Mouse (Mus musculus) liver, adult 2 months (tissue): ENCODE results near the gene Ttc30a1.

Experiments used
- CTCF ChIP-seq: fragments of 200-500 bp; IDR thresholded peaks from 2 replicates; pipeline ENCODE4 v1.5.1; 2011; ENCODE audit warnings: low read depth, low read length, control low read depth
- POLR2A ChIP-seq: fragments of 200-500 bp; IDR thresholded peaks from 2 replicates; pipeline ENCODE4 v1.6.1; 2011; ENCODE audit warnings: low read length, control low read depth; ENCODE audit not compliant: insufficient read depth; ENCODE audit errors: extremely low read depth

- TF ChIP-seq POLR2A (no peak), CTCF (no peak)
Observed at GRCm38 (mm10) chr2:75991581-75992205, 9.9 kb upstream of the Ttc30a1 start.
